In the genomic region with DNA sequence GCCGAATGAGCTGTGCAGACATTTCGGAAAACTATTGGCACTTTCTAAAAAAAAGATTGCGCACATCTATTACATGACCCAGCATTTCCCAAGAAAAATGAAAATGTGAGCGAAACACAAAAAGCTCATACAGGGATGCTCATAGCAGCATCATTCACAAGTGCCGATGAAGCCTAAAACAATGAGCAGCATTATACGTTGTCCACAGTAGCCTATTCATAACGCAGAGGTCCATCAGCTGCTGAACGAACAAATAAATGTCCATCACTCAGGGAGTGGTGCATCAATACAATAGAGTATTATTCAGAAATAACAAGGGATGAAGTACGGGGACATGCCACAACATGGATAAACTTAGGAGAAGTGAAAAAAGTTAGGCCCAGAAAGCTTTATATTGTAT, we compare ENCODE assay signal across 24 mouse cellular contexts.
DNase-seq lines count a peak whose midpoint lies in the region; ATAC-seq lines count a peak whose summit lies in the region.
"Had no signal": no experiment of that assay in that cellular context is flagged by ENCODE, and none has a peak within 500 bp of the region (broad histone marks: within the 10 kb centered on the region; RNA-seq: fewer than 3 reads in every experiment).

No protein-coding gene starts in this region.

- H3K4me3 ChIP-seq in embryonic facial prominence, embryonic 14.5 days (ENCODE audit: low read depth, low read length) = no peak overlapping the region
- H3K4me3 ChIP-seq in embryonic facial prominence, embryonic 10.5 days = no peak overlapping the region
- no peak overlapping the region for H3K4me3 ChIP-seq in intestine, embryonic 15.5 days (replicated peaks)
- H3K4me3 ChIP-seq in intestine, embryonic 16.5 days (ENCODE audit: low read length) = no peak overlapping the region
- H3K4me3 ChIP-seq: embryonic facial prominence, embryonic 12.5 days; erythroblast, embryonic 14.5 days; forebrain, embryonic 12.5 days; forebrain, embryonic 15.5 days; gastrocnemius, adult 2 months; hindbrain, embryonic 12.5 days; hindbrain, embryonic 15.5 days had no signal

- no peak overlapping the region for H3K27ac ChIP-seq in embryonic facial prominence, embryonic 14.5 days (replicated peaks; ENCODE audit: low read depth, low read length)
- H3K27ac ChIP-seq in embryonic facial prominence, embryonic 10.5 days (replicated peaks) = no peak overlapping the region
- no peak overlapping the region for H3K27ac ChIP-seq in intestine, embryonic 15.5 days
- H3K27ac ChIP-seq in intestine, embryonic 16.5 days (ENCODE audit: low read length) = no peak overlapping the region
- H3K27ac ChIP-seq: embryonic facial prominence, embryonic 12.5 days; forebrain, embryonic 12.5 days; forebrain, embryonic 15.5 days; gastrocnemius, adult 2 months; hindbrain, embryonic 12.5 days; hindbrain, embryonic 15.5 days had no signal

- DNase-seq in embryonic facial prominence, embryonic 14.5 days (ENCODE audit: low spot score) = peak; percentile 25
- DNase-seq in embryonic facial prominence, embryonic 10.5 days (ENCODE audit: low spot score) = no peak
- peak; percentile 27 for DNase-seq in layer of hippocampus, adult 9-11 months
- DNase-seq in layer of hippocampus, postnatal 10 days (ENCODE audit: low spot score in 2 of 2) = no peak
- DNase-seq in telencephalon, adult 2 months (ENCODE audit: low read depth, low spot score) = peak; percentile 54
- no peak for DNase-seq in liver
- DNase-seq: adrenal gland, adult 2 months; adrenal gland, postnatal 14 days; cerebellum, adult 18-20 months; cerebellum, adult 9-10 months; cerebellum, postnatal 14 days; gastrocnemius, adult 2 months; gastrocnemius, postnatal 14 days; heart, adult 11 months had no signal

- no peaks in the 10 kb centered on the region for H3K36me3 ChIP-seq in embryonic facial prominence, embryonic 14.5 days (ENCODE audit: control insufficient read depth, insufficient read depth, low read length)
- no peaks in the 10 kb centered on the region for H3K36me3 ChIP-seq in embryonic facial prominence, embryonic 10.5 days (replicated peaks)
- no peaks in the 10 kb centered on the region for H3K36me3 ChIP-seq in intestine, embryonic 15.5 days
- H3K36me3 ChIP-seq in intestine, embryonic 16.5 days (ENCODE audit: control insufficient read depth, insufficient read depth, low read length) = no peaks in the 10 kb centered on the region
- H3K36me3 ChIP-seq: embryonic facial prominence, embryonic 12.5 days; forebrain, embryonic 12.5 days; forebrain, embryonic 15.5 days; hindbrain, embryonic 12.5 days; hindbrain, embryonic 15.5 days had no signal

- H3K9me3 ChIP-seq in embryonic facial prominence, embryonic 14.5 days (ENCODE audit: control insufficient read depth, low read length) = no peaks in the 10 kb centered on the region; the same call in 1 of the 2 replicates
- H3K9me3 ChIP-seq in embryonic facial prominence, embryonic 10.5 days = 0 out of 2 replicates have a peak, but pooled peaks cover 5% of the 10 kb centered on the region
- H3K9me3 ChIP-seq in intestine, embryonic 15.5 days = no peaks in the 10 kb centered on the region
- peaks cover 5% of the 10 kb centered on the region; the same call in 1 of the 2 replicates for H3K9me3 ChIP-seq in intestine, embryonic 16.5 days (ENCODE audit: control insufficient read depth, low read length)
- H3K9me3 ChIP-seq: embryonic facial prominence, embryonic 12.5 days; forebrain, embryonic 15.5 days; hindbrain, embryonic 12.5 days had no signal

- no peaks in the 10 kb centered on the region for H3K27me3 ChIP-seq in embryonic facial prominence, embryonic 14.5 days (replicated peaks; ENCODE audit: control insufficient read depth, insufficient read depth, low read length)
- H3K27me3 ChIP-seq in embryonic facial prominence, embryonic 10.5 days (replicated peaks; ENCODE audit: low read depth, poor library complexity, severe bottlenecking) = no peaks in the 10 kb centered on the region
- no peaks in the 10 kb centered on the region for H3K27me3 ChIP-seq in intestine, embryonic 15.5 days (replicated peaks)
- no peaks in the 10 kb centered on the region for H3K27me3 ChIP-seq in intestine, embryonic 16.5 days (replicated peaks; ENCODE audit: control insufficient read depth, insufficient read depth, low read length)
- H3K27me3 ChIP-seq: embryonic facial prominence, embryonic 12.5 days; forebrain, embryonic 12.5 days; forebrain, embryonic 15.5 days; hindbrain, embryonic 12.5 days; hindbrain, embryonic 15.5 days had no signal

- no peak overlapping the region for H3K9ac ChIP-seq in embryonic facial prominence, embryonic 14.5 days (ENCODE audit: low read depth, low read length)
- no peak overlapping the region for H3K9ac ChIP-seq in intestine, embryonic 15.5 days
- no peak overlapping the region for H3K9ac ChIP-seq in intestine, embryonic 16.5 days (ENCODE audit: low read depth, low read length)
- H3K9ac ChIP-seq: embryonic facial prominence, embryonic 12.5 days; forebrain, embryonic 12.5 days; forebrain, embryonic 15.5 days; hindbrain, embryonic 12.5 days; hindbrain, embryonic 15.5 days had no signal

- no peak overlapping the region for H3K4me2 ChIP-seq in embryonic facial prominence, embryonic 14.5 days (ENCODE audit: low read depth, low read length)
- no peak overlapping the region for H3K4me2 ChIP-seq in intestine, embryonic 15.5 days (replicated peaks)
- no peak overlapping the region for H3K4me2 ChIP-seq in intestine, embryonic 16.5 days (ENCODE audit: low read depth, low read length)
- H3K4me2 ChIP-seq: embryonic facial prominence, embryonic 12.5 days; forebrain, embryonic 12.5 days; forebrain, embryonic 15.5 days; heart, embryonic 11.5 days; hindbrain, embryonic 12.5 days; hindbrain, embryonic 15.5 days had no signal

- WGBS in embryonic facial prominence, embryonic 14.5 days = 58% methylated on average over 9 of the region's 9 CpGs
- 59% methylated on average over 9 of the region's 9 CpGs for WGBS in embryonic facial prominence, embryonic 10.5 days
- WGBS in intestine, embryonic 15.5 days = 83% methylated on average over 9 of the region's 9 CpGs
- 80% methylated on average over 9 of the region's 9 CpGs for WGBS in intestine, embryonic 16.5 days

- 0 out of 2 replicates have a peak, but pooled peaks cover 5% of the 10 kb centered on the region for H3K4me1 ChIP-seq in embryonic facial prominence, embryonic 14.5 days (ENCODE audit: control insufficient read depth, insufficient read depth, low read length)
- H3K4me1 ChIP-seq in embryonic facial prominence, embryonic 10.5 days = peaks cover 7% of the 10 kb centered on the region; the same call in 1 of the 2 replicates
- H3K4me1 ChIP-seq in intestine, embryonic 15.5 days (replicated peaks) = no peaks in the 10 kb centered on the region
- H3K4me1 ChIP-seq in intestine, embryonic 16.5 days (ENCODE audit: control insufficient read depth, insufficient read depth, low read length) = no peaks in the 10 kb centered on the region
- H3K4me1 ChIP-seq: forebrain, embryonic 12.5 days; forebrain, embryonic 15.5 days; hindbrain, embryonic 12.5 days; hindbrain, embryonic 15.5 days had no signal

- no peak for ATAC-seq in embryonic facial prominence, embryonic 14.5 days (ENCODE audit: low read depth)
- ATAC-seq in intestine, embryonic 15.5 days = 0 out of 2 replicates have a peak, but pooled peaks have one; percentile 20
- no peak for ATAC-seq in intestine, embryonic 16.5 days
- ATAC-seq: forebrain, embryonic 15.5 days; Patski had no signal

Comparison
In these comparisons a context has a peak if more than half of its experiments do, and no peak if none do; other contexts are left out.
1. DNase-seq: peak in embryonic facial prominence, embryonic 14.5 days (single experiment), layer of hippocampus, adult 9-11 months (single experiment) and telencephalon, adult 2 months (single experiment); none in embryonic facial prominence, embryonic 10.5 days (single experiment), layer of hippocampus, postnatal 10 days (0 of 2) and liver (single experiment).